In genomic region chr12:89134333-89134732, GRCm38 (mm10) we compare ENCODE assay signal across 8 mouse cellular contexts.
DNase-seq lines count a peak whose midpoint lies in the region; ATAC-seq and TF ChIP-seq lines count a peak whose summit lies in the region.

No protein-coding gene starts in this region.

- no peak overlapping the region for H3K4me3 ChIP-seq in lung, postnatal 0 days (ENCODE audit: low read depth, low read length)

- no peaks in the 10 kb centered on the region for H3K36me3 ChIP-seq in lung, postnatal 0 days (ENCODE audit: insufficient read depth, low read length)

- H3K9me3 ChIP-seq in lung, postnatal 0 days (ENCODE audit: low read length) = no peaks in the 10 kb centered on the region

- H3K4me2 ChIP-seq in lung, postnatal 0 days (replicated peaks; ENCODE audit: low read depth, low read length) = no peak overlapping the region

- peak; percentile 83 for ATAC-seq in common myeloid progenitor, adult 5-6 weeks (replicated peaks; ENCODE audit: low read depth, poor library complexity, severe bottlenecking)
- ATAC-seq in lung, postnatal 0 days = no peak
- no peak for ATAC-seq in erythroblast, adult 5-6 weeks (replicated peaks; ENCODE audit: low FRiP score, poor library complexity, severe bottlenecking)

- WGBS in lung, postnatal 0 days = 82% methylated on average over 2 of the region's 2 CpGs

- peak; percentile 50 for TF ChIP-seq CTCF in lung, postnatal 0 days (IDR thresholded peaks at IDR 0.05)

- no peak for TF ChIP-seq EP300 in lung, postnatal 0 days (IDR thresholded peaks at IDR 0.05)

- no peaks in the 10 kb centered on the region for H3K27me3 ChIP-seq in lung, postnatal 0 days (replicated peaks; ENCODE audit: insufficient read depth, low read length)

- intact Hi-C loops in left cerebral cortex, postnatal 25 days (cut with DNase I) = loop anchor here (10.0 kb wide), 2 partner anchors 250 to 730 kb away; no protein-coding TSS in a partner anchor
- intact Hi-C loops in left cerebral cortex, postnatal 10 days (cut with DNase I) = no loop called here

- DNase-seq in adrenal gland, postnatal 10 days = peak; percentile 21
- no peak for DNase-seq in adrenal gland, adult 8-10 months
- peak; percentile 33 to 49 for DNase-seq in left cerebral cortex, postnatal 25 days (ENCODE audit: low spot score in 2 of 2)
- no peak for DNase-seq in left cerebral cortex, postnatal 10 days (ENCODE audit: extremely low spot score in 1 of 2, low spot score in 2 of 2)
- no peak for DNase-seq in lung, postnatal 0 days (ENCODE audit: low spot score)
- DNase-seq in urinary bladder, postnatal 4 days (ENCODE audit: low spot score in 2 of 2) = no peak

- no peaks in the 10 kb centered on the region for H3K4me1 ChIP-seq in lung, postnatal 0 days (ENCODE audit: insufficient read depth, low read depth, low read length)

- no peak overlapping the region for H3K27ac ChIP-seq in lung, postnatal 0 days (ENCODE audit: low read length)

- no peak overlapping the region for H3K9ac ChIP-seq in lung, postnatal 0 days (replicated peaks; ENCODE audit: low read depth)

Comparison
In these comparisons a context has a peak if more than half of its experiments do, and no peak if none do; other contexts are left out.
1. DNase-seq: peak in adrenal gland, postnatal 10 days (single experiment) and left cerebral cortex, postnatal 25 days (2 of 2); none in adrenal gland, adult 8-10 months (single experiment), left cerebral cortex, postnatal 10 days (0 of 2), lung, postnatal 0 days (single experiment) and urinary bladder, postnatal 4 days (0 of 2).